Mouse (Mus musculus) lung, embryonic 14.5 days (tissue): ENCODE results near the gene Magi1. TPM values are rescaled to one million over a fixed set of nuclear protein-coding genes. Genes with fewer than 3 reads are reported as not detected.

Experiments
- ATAC-seq: fragments of 200-750 bp; cut with Nextera tagmentation; 2 replicates; pipeline ENCODE4 v1.8.0; 2017; ENCODE audit warnings: mild to moderate bottlenecking, moderate TSS enrichment, moderate library complexity; ENCODE audit not compliant: insufficient read depth
- DNase-seq: peaks from one replicate; pipeline ENCODE4 v3.0.0-alpha.2; 2015
- H3K27ac ChIP-seq: fragments of 300-500 bp; sonication (generic); 2 replicates; pipeline ENCODE4 v1.5.1; 2014; ENCODE audit warnings: low read depth, mild to moderate bottlenecking, moderate library complexity
- H3K27me3 ChIP-seq: fragments of 300-500 bp; sonication (generic); 2 replicates; pipeline ENCODE4 v1.6.1; 2014; ENCODE audit warnings: low read length, control low read depth; ENCODE audit not compliant: insufficient read depth
- H3K36me3 ChIP-seq: fragments of 300-500 bp; sonication (generic); 2 replicates; pipeline ENCODE4 v1.6.1; 2014; ENCODE audit warnings: control low read depth; ENCODE audit not compliant: insufficient read depth
- H3K4me1 ChIP-seq: fragments of 300-500 bp; sonication (generic); 2 replicates; pipeline ENCODE4 v1.6.1; 2014; ENCODE audit warnings: antibody characterized with exemption, control low read depth; ENCODE audit not compliant: insufficient read depth
- H3K4me2 ChIP-seq: fragments of 300-500 bp; sonication (generic); 2 replicates; pipeline ENCODE4 v1.6.1; 2014; ENCODE audit warnings: mild to moderate bottlenecking
- H3K4me3 ChIP-seq: fragments of 300-500 bp; sonication (generic); 2 replicates; pipeline ENCODE4 v1.5.1; 2014; ENCODE audit warnings: low read depth, low read length
- H3K9ac ChIP-seq: fragments of 300-500 bp; sonication (generic); 2 replicates; pipeline ENCODE4 v1.6.1; 2014
- H3K9me3 ChIP-seq: fragments of 300-500 bp; sonication (generic); 2 replicates; pipeline ENCODE4 v1.6.1; 2016; ENCODE audit warnings: low read depth, low read length, control low read depth
- CTCF ChIP-seq: IDR thresholded peaks from 2 replicates; pipeline ENCODE4 v1.5.1; 2016; ENCODE audit warnings: antibody characterized with exemption, low read depth
- WGBS: fragments of 180-500 bp; shearing (Covaris S2); extraction: QIAGEN DNeasy Blood & Tissue Kit; methylation state at CpG from one replicate; pipeline ENCODE4 v1.1.7; 2014; 5-methylcytosine and 5-hydroxymethylcytosine counted together
- polyA plus RNA-seq: library from polyadenylated mRNA; unstranded; fragments of >200 nt; fragmentation: Nextera tagmentation; extraction: Ambion mirVana; gene quantifications from 2 replicates; pipeline ENCODE4 v1.2.1, GENCODE M21; 2014

Magi1 gene
- polyA plus RNA-seq, 1 experiment from 2014 or later: 10.1 TPM

DNA sequence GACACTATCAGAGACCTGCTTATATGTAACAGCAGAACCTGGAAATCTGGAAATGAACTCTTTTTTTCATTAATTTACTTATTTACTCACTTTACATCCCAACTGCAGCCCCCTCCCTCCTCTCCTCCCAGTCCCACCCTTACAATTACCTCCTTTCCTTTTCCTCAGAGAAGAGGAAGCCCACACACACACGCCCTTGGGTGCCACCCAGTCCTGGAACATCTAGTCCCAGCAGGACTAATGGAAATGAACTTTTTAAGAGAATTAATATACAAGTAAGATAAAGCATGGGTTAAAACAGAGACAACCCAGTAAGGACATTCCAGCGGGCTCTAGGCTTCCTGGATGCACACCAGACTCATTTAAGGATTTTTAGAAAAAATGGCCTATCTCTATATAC, 46.8 kb downstream of the Magi1 start:
- DNase-seq (no peak), ATAC-seq (no peak)
- no peaks in the 10 kb centered on the region for H3K27me3 ChIP-seq
- H3K9ac ChIP-seq: no peak overlapping the region
- no peak for TF ChIP-seq CTCF
- no peaks in the 10 kb centered on the region for H3K9me3 ChIP-seq
- H3K4me3 ChIP-seq: no peak overlapping the region
- H3K27ac ChIP-seq: no peak overlapping the region
- WGBS: 80% methylated on average over 2 of the region's 2 CpGs
- H3K4me1 ChIP-seq: peaks cover 19% of the 10 kb centered on the region
- no peak overlapping the region for H3K4me2 ChIP-seq
- no peaks in the 10 kb centered on the region for H3K36me3 ChIP-seq

DNA sequence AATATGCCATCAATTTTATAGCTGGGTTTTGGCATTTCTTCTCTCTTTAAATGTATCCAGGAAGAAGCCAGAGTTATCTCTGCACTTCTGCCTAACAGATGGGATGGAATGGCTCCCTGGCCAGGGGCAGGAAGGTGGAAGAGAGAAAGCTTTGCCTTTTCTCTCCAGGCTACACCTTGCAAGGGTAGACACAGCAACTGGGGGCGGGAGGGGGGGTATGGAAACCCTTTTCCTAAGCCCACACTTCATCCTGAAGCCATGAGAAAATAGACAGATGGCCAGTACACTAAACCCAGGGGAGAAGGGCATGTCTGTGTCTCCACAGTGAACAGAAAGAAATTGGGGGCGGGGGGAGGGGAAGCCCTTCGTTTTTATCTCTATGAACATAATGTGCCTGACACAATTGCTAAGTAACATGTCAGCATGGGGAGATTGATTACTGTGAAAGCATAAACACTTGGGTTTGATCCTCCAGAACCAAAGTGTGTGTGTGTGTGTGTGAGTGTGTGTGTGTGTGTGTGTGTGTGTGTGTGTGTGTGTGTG, 51.4 kb downstream of the Magi1 start:
- Histone ChIP-seq H3K9me3 (no peaks in the 10 kb centered on the region), H3K4me2 (no peak overlapping the region), H3K4me3 (no peak overlapping the region), H3K27me3 (no peaks in the 10 kb centered on the region), H3K4me1 (peaks cover 22% of the 10 kb centered on the region), H3K9ac (no peak overlapping the region), H3K27ac (no peak overlapping the region), H3K36me3 (no peaks in the 10 kb centered on the region)
- WGBS: 25% methylated on average over 3 of the region's 3 CpGs
- DNase-seq (no peak), ATAC-seq (no peak)
- no peak for TF ChIP-seq CTCF

DNA sequence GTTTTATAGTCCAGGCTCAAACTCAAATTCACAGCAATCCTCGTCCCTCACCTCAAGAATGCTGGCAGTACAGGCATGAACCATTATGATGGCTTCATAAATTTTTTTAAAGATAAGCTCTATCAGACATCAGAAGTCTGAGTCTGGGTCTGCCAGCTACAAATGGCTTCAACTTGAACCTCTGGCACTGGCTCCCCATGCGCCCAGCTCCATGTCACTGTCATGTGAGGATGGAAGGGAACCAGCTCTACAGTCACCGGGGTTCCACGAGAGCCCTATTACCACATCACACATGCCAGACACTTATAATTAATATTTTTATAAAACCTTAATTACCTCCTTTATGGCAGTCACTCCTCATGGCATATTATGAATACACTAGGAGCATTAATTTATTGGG, 51.9 kb downstream of the Magi1 start:
- Histone ChIP-seq H3K4me2 (peak overlapping the region; percentile 23; the same call in 1 of the 2 replicates), H3K27ac (no peak overlapping the region), H3K36me3 (no peaks in the 10 kb centered on the region), H3K27me3 (no peaks in the 10 kb centered on the region), H3K9me3 (no peaks in the 10 kb centered on the region), H3K4me1 (peaks cover 22% of the 10 kb centered on the region), H3K4me3 (no peak overlapping the region), H3K9ac (no peak overlapping the region)
- ATAC-seq: no peak
- TF ChIP-seq CTCF: no peak
- WGBS: 35% methylated on average over 4 of the region's 4 CpGs
- no peak for DNase-seq

DNA sequence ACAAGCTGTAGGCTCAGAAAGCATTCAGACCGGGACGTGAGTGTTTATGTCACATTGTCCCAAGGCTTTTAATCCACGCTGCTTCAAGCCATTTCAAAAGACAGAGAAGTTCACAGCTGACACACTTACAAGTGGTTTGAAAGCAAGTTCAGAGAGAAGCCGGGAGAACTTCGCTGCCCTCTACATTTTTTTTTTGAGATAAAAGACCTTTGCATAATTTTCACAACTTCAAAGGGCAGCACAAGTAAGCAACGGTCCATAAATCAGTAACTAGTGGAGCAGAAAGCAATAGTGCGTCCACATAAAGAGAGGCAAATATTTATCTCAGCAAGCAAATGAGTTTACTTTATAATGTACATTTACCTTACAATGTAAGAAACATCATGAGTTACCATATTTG, 52.4 kb downstream of the Magi1 start:
- 10% methylated on average over 7 of the region's 7 CpGs for WGBS
- peak; percentile 58 for DNase-seq

DNA sequence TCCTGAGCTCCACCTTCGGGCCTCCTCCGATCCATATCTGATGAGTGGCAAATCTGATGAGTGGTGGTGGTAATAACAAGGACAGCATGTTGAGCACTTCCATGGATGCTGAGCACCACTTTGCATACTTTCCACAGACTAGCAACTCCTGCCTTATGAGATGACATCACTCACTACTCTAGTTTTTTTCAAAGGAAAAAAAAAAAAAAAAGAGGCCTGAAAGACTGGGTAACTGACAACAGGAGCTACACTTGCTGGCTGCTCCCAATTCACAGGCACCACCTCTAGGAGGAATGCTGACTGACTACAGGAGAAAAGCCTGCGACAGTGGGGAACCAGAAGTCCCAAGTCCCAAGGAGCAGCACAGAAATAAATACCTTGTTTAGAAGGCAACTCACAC, 52.8 kb downstream of the Magi1 start:
- 12% methylated on average over 3 of the region's 3 CpGs for WGBS
- Histone ChIP-seq H3K4me3 (no peak overlapping the region), H3K9me3 (no peaks in the 10 kb centered on the region), H3K27me3 (no peaks in the 10 kb centered on the region), H3K4me1 (peaks cover 24% of the 10 kb centered on the region), H3K36me3 (no peaks in the 10 kb centered on the region), H3K9ac (no peak overlapping the region), H3K4me2 (peak overlapping the region; percentile 23; the same call in 1 of the 2 replicates), H3K27ac (peak overlapping the region; percentile 13; the same call in 1 of the 2 replicates)
- peak; percentile 55; the same call in 1 of the 2 replicates for ATAC-seq
- no peak for DNase-seq
- TF ChIP-seq CTCF: no peak

More for the DNA sequence above, 52.4 kb downstream of the Magi1 start:
- Histone ChIP-seq H3K9ac (no peak overlapping the region), H3K4me2 (peak overlapping the region; percentile 23; the same call in 1 of the 2 replicates), H3K27me3 (no peaks in the 10 kb centered on the region), H3K36me3 (no peaks in the 10 kb centered on the region), H3K27ac (peak overlapping the region; percentile 13; the same call in 1 of the 2 replicates), H3K4me3 (no peak overlapping the region), H3K9me3 (no peaks in the 10 kb centered on the region), H3K4me1 (peaks cover 22% of the 10 kb centered on the region)
- no peak for TF ChIP-seq CTCF
- ATAC-seq: peak; percentile 44

DNA sequence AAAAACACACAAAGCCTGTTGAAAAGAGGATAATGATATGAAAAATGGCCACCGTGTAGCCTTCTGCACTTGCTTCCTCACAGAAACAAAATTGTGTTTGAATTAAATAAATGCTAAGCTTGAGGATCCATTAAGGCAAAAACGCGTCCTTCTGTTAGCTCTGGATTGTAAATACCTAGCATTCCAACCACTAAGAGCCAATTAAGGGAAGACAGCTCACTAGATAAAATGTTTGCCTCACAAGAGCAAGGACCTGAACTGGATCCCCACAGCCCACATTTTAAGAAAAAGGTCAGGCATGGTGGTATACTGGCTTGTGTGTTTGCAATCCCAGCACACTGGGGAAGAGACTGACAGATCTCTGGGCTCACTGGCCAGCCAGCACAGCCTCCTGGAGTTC, 53.6 kb downstream of the Magi1 start:
- Histone ChIP-seq H3K4me1 (peaks cover 27% of the 10 kb centered on the region), H3K9ac (no peak overlapping the region), H3K36me3 (no peaks in the 10 kb centered on the region), H3K4me3 (no peak overlapping the region), H3K9me3 (no peaks in the 10 kb centered on the region), H3K4me2 (no peak overlapping the region), H3K27me3 (no peaks in the 10 kb centered on the region), H3K27ac (no peak overlapping the region)
- TF ChIP-seq CTCF: no peak
- ATAC-seq (no peak), DNase-seq (no peak)
- WGBS: 28% methylated on average over 3 of the region's 3 CpGs

DNA sequence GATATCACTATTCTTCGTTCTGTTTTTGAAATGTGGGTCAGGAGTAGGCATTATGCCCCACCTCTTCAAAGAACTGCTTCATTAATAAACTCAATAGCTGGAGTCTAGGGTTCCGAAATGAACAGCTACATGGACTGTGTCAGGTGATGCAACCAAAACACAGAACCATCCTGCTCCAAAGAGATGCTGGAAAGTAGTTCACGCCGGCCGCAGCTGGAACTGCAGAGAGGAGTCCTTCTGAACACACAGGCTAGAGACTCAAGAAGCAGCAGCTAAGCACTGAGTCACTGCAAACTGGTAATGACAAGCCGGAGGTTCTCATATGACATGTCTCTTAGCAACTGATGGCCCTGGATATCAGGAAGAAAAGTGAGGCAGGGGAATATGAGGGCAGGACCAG, 57.5 kb downstream of the Magi1 start:
- Histone ChIP-seq H3K4me2 (no peak overlapping the region), H3K9me3 (no peaks in the 10 kb centered on the region), H3K36me3 (no peaks in the 10 kb centered on the region), H3K9ac (no peak overlapping the region), H3K27me3 (no peaks in the 10 kb centered on the region), H3K4me1 (peaks cover 17% of the 10 kb centered on the region), H3K27ac (no peak overlapping the region), H3K4me3 (no peak overlapping the region)
- ATAC-seq (no peak), DNase-seq (no peak)
- WGBS: 52% methylated on average over 6 of the region's 6 CpGs
- no peak for TF ChIP-seq CTCF
